In the genomic region with DNA sequence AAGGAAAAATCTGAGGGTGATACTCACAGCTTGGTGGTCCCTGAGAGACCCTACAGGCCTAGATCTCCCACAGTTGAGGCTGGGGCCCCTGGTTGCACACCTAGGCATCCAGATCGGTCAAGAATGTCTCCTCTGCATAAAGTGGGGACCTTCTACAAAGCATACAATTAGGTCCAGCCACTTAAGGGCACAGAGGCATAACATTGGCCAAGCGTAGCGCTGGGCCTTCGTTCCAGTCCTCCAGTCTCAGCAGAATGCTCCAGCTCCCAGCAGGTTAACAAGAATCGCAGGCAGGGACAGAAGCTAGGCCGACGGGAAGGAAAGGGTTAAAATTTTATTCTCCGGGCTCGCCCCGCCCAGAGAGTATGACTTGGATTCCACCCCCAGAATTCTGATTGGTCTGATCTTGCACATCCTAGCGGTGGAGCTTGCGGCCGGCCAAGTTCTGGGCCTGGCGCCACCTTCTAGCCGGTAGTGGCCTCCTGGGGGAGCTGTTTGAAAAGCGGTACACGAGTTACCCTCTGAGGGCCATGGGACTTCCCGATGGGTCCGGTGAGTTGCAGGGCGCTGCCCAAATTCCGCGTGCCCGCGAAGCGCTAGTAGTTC, we compare ENCODE assay signal across 7 mouse cellular contexts. TPM values are rescaled to one million over a fixed set of nuclear protein-coding genes. Genes with fewer than 3 reads are reported as not detected.
DNase-seq lines count a peak whose midpoint lies in the region; ATAC-seq and TF ChIP-seq lines count a peak whose summit lies in the region.

No protein-coding gene starts in this region.

- H3K9ac ChIP-seq in hindbrain, postnatal 0 days (replicated peaks; ENCODE audit: low read length) = peak overlapping the region; percentile 62

- 0 out of 2 replicates have a peak, but pooled peaks cover 8% of the 10 kb centered on the region for H3K4me1 ChIP-seq in hindbrain, postnatal 0 days (ENCODE audit: insufficient read depth, low read length)
- H3K4me1 ChIP-seq in megakaryocyte, embryonic 14.5 days = peaks cover 24% of the 10 kb centered on the region

- peak; percentile 69 for TF ChIP-seq CTCF in hindbrain, postnatal 0 days (IDR thresholded peaks at IDR 0.05; ENCODE audit: low read depth)

- DNase-seq in adrenal gland, adult 2 months = peak; percentile 97
- DNase-seq in embryo, embryonic 10 days (ENCODE audit: low spot score) = peak; percentile 95
- DNase-seq in gastrocnemius, adult 8-10 months (ENCODE audit: low spot score in 2 of 2) = peak; percentile 89 to 95
- DNase-seq in hindbrain, postnatal 0 days (ENCODE audit: low spot score) = peak; percentile 98
- peak; percentile 83 to 94 for DNase-seq in left cerebral cortex, adult 9 months (ENCODE audit: low spot score in 2 of 2)
- DNase-seq in right cerebral cortex, postnatal 36 days (ENCODE audit: low spot score in 2 of 2) = peak; percentile 90 to 91

- peak overlapping the region; percentile 69 for H3K4me2 ChIP-seq in hindbrain, postnatal 0 days (ENCODE audit: low read depth, low read length)

- peaks cover 35% of the 10 kb centered on the region for H3K36me3 ChIP-seq in hindbrain, postnatal 0 days (ENCODE audit: insufficient read depth, low read length)
- H3K36me3 ChIP-seq in megakaryocyte, embryonic 14.5 days (replicated peaks; ENCODE audit: low read length) = peaks cover 25% of the 10 kb centered on the region

- peak overlapping the region; percentile 84 for H3K27ac ChIP-seq in hindbrain, postnatal 0 days

- ATAC-seq in hindbrain, postnatal 0 days = peak; percentile 92

- H3K4me3 ChIP-seq in hindbrain, postnatal 0 days (ENCODE audit: low read length) = peak overlapping the region; percentile 66
- H3K4me3 ChIP-seq in megakaryocyte, embryonic 14.5 days (replicated peaks) = peak overlapping the region; percentile 95

- 2% methylated on average over 25 of the region's 25 CpGs for WGBS in hindbrain, postnatal 0 days

- H3K27me3 ChIP-seq in hindbrain, postnatal 0 days (ENCODE audit: insufficient read depth, low read length) = no peaks in the 10 kb centered on the region
- peaks cover 21% of the 10 kb centered on the region for H3K27me3 ChIP-seq in megakaryocyte, embryonic 14.5 days (replicated peaks)

- H3K9me3 ChIP-seq in hindbrain, postnatal 0 days (ENCODE audit: low read length) = no peaks in the 10 kb centered on the region
- H3K9me3 ChIP-seq in megakaryocyte, embryonic 14.5 days = no peaks in the 10 kb centered on the region

RNA-seq across cellular contexts. Expression of gene Slc26a6, which starts 0.7 kb away (rescaled TPM):
- 10 to 100 TPM; 10.1 to 11.7 TPM for total RNA-seq in adrenal gland, adult 2 months (2021)
- 10.1 and 11.2 TPM in 2 replicates for polyA plus RNA-seq in adrenal gland, adult 2 months (2012; rRNA removed)
- total RNA-seq in gastrocnemius, adult 8-10 months (2022) = 10 to 100 TPM; 14.6 to 25.3 (median 16.4) TPM
- total RNA-seq in hindbrain, postnatal 0 days (2014; rRNA removed) = 30.3 and 31.8 TPM in 2 replicates
- 20.0 and 21.3 TPM in 2 replicates for polyA plus RNA-seq in hindbrain, postnatal 0 days (2015; fragmentation: Nextera tagmentation; extraction: Ambion mirVana)
- 8.6 and 23.5 TPM in 2 replicates for polyA plus RNA-seq in megakaryocyte, embryonic 14.5 days (2012; ENCODE audit: insufficient read depth, low replicate concordance)

RNA-seq across cellular contexts. Expression of gene Celsr3, which starts 27.6 kb away (rescaled TPM):
- total RNA-seq in adrenal gland, adult 2 months (2021) = 1 to 10 TPM; 2.2 to 2.3 TPM
- 4.9 and 7.2 TPM in 2 replicates for polyA plus RNA-seq in adrenal gland, adult 2 months (2012; rRNA removed)
- under 1 TPM in 1 of 4 experiments, not detected in 3; 0.05 TPM for total RNA-seq in gastrocnemius, adult 8-10 months (2022)
- 49.2 and 86.4 TPM in 2 replicates for total RNA-seq in hindbrain, postnatal 0 days (2014; rRNA removed)
- polyA plus RNA-seq in hindbrain, postnatal 0 days (2015; fragmentation: Nextera tagmentation; extraction: Ambion mirVana) = 5.8 and 7.8 TPM in 2 replicates
- 1.5 TPM in 1 of 2 replicates, not detected in the other for polyA plus RNA-seq in megakaryocyte, embryonic 14.5 days (2012; ENCODE audit: insufficient read depth, low replicate concordance)

RNA-seq across cellular contexts. Expression of gene Nckipsd, which starts 45.6 kb away (rescaled TPM):
- total RNA-seq in adrenal gland, adult 2 months (2021) = 10 to 100 TPM; 11.1 to 12.0 TPM
- polyA plus RNA-seq in adrenal gland, adult 2 months (2012; rRNA removed) = 43.1 and 54.5 TPM in 2 replicates
- 1 to 10 TPM; 3.6 to 4.9 (median 4.2) TPM for total RNA-seq in gastrocnemius, adult 8-10 months (2022)
- total RNA-seq in hindbrain, postnatal 0 days (2014; rRNA removed) = 33.6 and 72.6 TPM in 2 replicates
- polyA plus RNA-seq in hindbrain, postnatal 0 days (2015; fragmentation: Nextera tagmentation; extraction: Ambion mirVana) = 22.8 and 23.5 TPM in 2 replicates
- polyA plus RNA-seq in megakaryocyte, embryonic 14.5 days (2012; ENCODE audit: insufficient read depth, low replicate concordance) = 1.4 TPM in 1 of 2 replicates, not detected in the other

Comparison
In these comparisons a context has a peak if more than half of its experiments do, and no peak if none do; other contexts are left out.
1. Peak in every context shown above with its lines: DNase-seq, ATAC-seq, H3K4me3 ChIP-seq and H3K27ac ChIP-seq.
2. RNA of gene Celsr3, which starts 27.6 kb away (total RNA-seq): 49.2 to 86.4 TPM in hindbrain, postnatal 0 days; 2.2 to 2.3 TPM in adrenal gland, adult 2 months and 0.05 TPM in gastrocnemius, adult 8-10 months; every median in the first group is over 10 times any median in the second.